Mouse (Mus musculus) E14TG2a.4 (cell line): ENCODE data around the gene Gm128.

Source experiments
- CTCF ChIP-seq: conservative IDR thresholded peaks from 2 replicates; pipeline ENCODE4 v1.5.1; 2014; ENCODE audit warnings: low read length
- NANOG ChIP-seq: IDR thresholded peaks from 2 replicates; pipeline ENCODE4 v1.6.1; 2014; ENCODE audit warnings: borderline replicate concordance, low read length, mixed read lengths
- POU5F1 ChIP-seq: IDR thresholded peaks from 2 replicates; pipeline ENCODE4 v1.6.1; 2014; ENCODE audit warnings: low read length, borderline replicate concordance

GRCm38 (mm10) chr3:95269789-95270188 is 28.4 kb upstream of the Gm128 start:
- TF ChIP-seq CTCF = no peak
- no peak for TF ChIP-seq NANOG
- TF ChIP-seq POU5F1 = no peak
